Mouse (Mus musculus) adipocyte (in vitro differentiated cells): ENCODE data around the gene Pde11a.
"Not testable (repeated sequence)": the region's sequence is repeated elsewhere in the genome, so short reads cannot be mapped to it uniquely, and the experiment has no call there.

ENCODE experiments used
- DNase-seq: peaks from one replicate; pipeline ENCODE4 v3.0.0-alpha.2; 2016; ENCODE audit warnings: low spot score

Gene Pde11a

DNA sequence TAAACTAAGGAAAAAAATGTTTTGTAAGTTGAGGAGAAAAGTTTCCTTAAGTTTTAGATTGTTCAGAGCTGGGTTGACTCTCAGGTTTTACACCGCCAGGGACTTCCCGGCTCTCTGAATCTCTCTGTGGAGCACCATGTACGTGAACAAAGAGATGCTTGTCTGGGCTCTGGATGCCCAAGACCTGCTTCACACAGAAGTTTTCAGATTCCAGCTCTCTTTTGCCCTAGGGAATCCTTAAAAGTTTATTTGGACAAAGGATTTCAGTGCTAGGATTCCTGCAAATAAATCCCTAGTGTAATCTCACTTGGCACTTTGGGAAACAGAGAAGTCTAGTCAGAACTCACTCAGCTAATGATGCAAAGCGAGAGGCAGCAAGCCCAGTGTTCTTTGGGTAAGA lies 348.9 kb downstream of the Pde11a start:
- DNase-seq, result no peak

DNA sequence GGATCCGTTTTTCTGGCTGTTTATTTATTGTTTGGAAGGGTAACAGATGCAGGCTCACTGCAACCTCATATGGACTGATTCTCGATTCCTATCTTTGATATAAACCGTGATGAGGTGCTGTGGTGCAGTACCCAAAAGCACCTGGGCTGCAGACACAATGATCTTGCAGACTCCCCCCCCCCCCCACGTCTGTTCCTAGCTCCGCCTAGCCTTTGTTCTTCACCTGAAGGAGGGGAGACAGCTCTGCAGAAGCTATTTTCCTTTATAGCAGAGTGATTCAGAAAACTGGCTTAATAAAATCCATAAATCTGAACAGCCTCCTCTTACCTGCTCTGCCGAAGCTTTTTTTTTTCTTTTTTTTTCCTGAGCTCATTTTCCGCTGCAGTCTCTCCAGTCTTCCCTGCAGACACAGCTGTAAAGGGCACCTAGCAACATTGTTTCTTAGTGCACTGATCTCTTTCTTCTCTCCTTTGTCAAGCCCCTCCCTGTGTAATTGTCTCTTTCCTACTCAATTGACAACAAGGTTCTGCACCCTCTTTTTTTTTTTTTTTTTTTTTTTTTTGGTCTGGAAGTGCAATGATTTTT lies 349.7 kb downstream of the Pde11a start:
- DNase-seq, result no peak

DNA sequence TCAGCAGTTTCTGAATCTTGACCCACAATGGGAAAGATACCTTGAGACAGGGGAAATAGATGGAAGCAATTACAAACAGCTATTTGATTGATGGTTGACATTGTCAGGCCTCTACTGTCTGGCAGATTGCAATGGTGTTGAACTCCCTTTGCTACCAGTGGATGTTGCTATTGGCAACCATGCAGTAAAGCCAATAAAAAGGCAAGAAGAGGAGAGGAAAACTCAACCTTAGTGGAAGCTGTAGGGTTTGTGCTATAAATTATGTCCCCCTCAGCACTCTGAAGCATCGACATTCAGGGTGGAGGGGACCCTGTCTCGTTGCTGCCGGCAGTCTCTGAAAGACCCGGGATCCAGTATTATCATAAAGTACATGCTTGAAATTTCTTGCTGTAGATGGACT lies 350.2 kb downstream of the Pde11a start:
- no peak for DNase-seq

DNA sequence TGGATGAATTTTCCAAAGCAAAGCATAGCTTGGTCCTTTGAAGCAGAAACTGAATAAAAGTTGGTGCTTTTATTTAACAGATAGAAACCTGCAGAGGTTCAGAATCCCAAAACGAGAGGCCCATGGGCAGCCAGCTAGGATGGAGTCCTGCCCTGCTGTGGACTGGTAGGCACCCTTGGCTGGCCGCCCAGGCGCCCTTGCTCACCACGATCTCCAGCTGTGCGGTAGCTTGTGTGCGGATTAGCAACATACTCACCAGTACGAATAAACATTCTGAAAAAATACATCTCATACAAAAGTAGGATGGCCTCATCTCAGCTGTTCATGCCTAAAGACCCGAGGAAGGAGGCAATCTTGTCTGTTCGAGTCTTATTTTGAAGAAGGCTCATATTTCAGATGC lies 350.8 kb downstream of the Pde11a start:
- DNase-seq, result no peak

DNA sequence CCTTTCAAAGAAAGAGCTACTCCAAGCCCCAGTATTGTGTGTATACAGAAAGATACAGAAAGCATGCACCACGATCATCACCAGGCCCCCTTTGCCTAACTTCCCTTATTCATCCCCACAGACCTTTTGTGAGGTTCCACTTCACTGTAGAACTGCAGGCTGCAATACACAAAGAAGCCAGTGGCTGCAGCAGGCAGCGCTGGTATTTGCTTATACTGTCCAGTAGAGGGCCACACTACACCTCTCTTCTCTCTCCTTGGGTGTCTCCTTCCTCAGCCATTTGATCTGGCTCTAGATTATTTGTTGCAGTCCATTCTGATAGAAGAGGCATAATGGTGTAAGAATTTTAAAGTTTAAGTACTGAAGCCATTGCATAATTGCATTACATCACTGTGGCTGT lies 353.4 kb downstream of the Pde11a start:
- peak; percentile 73 for DNase-seq

DNA sequence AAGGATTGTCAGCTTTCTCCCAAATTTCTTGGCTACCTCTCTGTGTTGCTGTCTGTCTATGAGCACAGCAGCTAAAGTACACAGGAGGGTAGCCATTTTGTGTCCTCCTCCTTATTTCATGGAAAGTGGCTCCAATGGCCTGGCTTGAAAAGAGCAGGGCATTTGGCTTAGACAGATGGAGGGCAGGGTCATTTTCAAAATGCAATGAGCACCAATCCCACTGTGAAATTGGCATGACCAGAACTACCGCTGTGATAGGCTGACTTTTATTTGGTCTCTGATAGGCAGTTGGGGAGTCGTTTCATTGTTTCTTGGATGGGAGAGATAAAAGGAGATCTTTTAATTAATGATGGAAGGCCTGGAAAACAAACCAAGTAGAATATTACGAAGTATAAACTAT lies 354.7 kb downstream of the Pde11a start:
- no peak for DNase-seq

DNA sequence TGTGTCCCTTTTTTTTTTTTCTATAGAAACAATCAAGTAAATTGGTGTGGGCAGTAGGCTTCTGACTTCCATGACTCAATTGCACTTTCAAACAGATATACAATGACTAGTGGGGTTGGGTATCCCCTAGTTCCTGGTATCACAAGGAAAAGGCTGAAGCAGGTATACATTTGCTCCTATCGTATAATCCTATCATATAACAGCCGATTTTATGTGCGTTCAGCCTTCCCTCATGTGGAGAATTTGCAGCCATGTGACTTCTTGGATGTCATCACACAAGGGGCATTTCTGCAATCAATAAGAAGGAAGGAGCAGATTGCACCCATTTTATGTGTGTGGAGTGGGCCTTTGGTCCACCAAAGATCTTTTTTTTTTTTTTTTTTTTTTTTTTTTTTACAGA lies 355.5 kb downstream of the Pde11a start:
- DNase-seq, result no peak

DNA sequence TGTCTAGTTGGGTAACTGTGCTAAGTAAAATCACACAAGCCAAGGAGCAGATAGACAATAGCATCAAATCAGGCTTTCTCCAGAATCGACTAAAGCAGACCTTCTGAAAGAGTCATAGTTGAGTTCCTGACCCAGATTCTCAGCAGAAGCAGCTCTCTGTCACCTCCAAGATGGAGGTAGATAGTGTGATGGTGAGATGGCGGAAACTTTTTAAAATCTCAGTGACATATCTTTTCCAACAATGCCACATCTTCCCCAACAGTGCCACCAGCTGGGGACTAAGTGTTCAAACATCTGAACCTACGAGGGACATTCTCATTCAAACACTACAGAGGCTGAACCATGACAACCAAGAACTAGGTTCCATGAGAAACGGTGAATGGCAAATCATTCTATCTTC lies 355.9 kb downstream of the Pde11a start:
- no peak for DNase-seq

DNA sequence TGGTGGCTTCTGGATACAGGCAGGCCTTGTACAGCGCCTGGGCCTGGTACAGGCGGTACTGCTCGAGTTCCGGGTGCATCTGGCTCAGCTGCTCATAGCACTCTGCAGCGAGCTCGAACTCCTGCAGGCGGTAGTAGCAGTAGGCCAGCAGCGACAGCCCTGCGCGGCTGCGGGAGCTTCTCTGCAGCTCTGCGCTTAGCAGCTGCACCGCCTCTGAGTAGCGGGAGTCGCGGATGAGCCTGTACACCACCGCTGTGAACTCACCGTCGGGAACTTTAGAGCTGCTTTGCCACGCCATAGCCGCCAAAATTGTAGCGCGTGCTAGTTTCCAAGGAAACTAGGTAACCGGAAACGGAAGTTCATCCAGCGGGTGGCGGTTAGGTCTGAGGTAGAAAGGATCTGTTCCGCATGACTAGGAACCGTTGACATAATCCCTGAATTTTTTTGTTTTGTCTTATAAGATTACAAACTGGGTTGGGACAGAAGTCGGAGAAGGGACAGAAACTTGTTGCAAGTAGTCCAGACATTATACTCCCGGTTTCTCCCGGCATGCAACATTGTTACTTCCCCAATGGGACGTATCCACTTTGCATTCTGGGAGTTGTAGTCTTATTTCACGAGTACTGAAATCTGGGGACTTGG lies 357.0 kb downstream of the Pde11a start, which contains the start of gene Ttc30a1:
Gene Ttc30a1, minus strand, starts transcription at position 528 of the 642 bp plus-strand sequence.
- peak; percentile 85 for DNase-seq

DNA sequence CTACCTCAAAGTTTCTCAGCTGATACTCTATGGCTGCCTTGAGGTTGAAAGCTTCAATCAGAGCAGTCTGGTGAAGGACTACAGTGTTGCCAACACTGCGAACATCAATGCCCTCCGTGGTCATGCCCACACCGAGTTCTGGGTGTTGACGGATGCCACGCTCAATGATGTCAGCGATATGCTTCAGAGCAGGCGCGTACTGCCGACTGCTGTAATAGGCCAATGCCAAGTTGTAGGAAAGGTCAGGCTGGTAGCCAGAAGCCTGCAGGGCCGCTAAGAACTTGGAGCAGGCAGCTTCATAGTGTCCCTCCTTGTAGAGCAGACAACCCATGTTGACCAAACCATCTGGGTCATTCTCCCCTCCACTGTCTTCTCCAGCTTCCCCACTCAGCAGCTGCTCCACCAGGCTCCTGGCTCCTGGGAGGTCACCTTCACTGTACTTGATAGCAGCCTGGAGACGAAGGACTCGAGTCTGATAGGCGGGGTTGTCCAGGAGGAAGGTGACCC lies 357.6 kb downstream of the Pde11a start:
- DNase-seq, result not testable (repeated sequence)

DNA sequence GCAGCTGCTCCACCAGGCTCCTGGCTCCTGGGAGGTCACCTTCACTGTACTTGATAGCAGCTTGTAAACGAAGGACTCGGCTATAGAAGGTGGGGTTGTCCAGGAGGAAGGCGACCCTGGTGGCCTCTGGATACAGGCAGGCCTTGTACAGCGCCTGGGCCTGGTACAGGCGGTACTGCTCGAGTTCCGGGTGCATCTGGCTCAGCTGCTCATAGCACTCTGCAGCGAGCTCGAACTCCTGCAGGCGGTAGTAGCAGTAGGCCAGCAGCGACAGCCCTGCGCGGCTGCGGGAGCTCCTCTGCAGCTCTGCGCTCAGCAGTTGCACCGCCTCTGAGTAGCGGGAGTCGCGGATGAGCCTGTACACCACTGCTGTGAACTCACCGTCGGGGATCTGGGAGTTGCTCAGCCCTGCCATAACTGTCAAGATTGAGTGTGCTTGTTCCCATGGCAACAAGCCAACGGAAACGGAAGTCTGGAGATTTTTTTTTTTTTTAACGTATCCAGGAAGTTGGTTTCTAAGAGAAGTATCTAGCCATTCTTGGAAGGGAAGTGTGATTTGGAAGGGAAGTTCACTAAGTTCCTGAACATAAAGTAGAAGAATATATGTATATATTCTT lies 360.7 kb downstream of the Pde11a start, which contains the start of gene Ttc30a2:
Gene Ttc30a2, minus strand, starts transcription at position 419 of the 617 bp plus-strand sequence.
- not testable (repeated sequence) for DNase-seq

DNA sequence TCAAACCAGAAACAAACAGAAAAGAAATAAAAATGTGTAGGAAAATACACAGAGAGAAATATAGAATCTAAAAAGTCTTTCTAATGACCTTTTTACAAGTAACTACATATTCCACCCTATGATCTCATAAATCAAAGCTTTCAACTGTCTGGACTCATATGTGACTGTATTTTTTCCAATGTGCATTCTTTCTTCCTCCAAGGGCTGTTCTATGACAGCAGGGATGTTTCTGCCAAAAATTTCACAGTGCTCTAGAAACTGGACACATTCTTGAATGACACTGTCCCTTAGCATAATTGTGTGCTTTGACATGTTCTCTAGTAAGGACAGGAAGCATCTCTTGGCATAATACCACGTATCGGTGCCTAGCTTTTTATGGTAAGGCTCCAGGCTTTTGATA lies 362.5 kb downstream of the Pde11a start:
- DNase-seq, result not testable (repeated sequence)

DNA sequence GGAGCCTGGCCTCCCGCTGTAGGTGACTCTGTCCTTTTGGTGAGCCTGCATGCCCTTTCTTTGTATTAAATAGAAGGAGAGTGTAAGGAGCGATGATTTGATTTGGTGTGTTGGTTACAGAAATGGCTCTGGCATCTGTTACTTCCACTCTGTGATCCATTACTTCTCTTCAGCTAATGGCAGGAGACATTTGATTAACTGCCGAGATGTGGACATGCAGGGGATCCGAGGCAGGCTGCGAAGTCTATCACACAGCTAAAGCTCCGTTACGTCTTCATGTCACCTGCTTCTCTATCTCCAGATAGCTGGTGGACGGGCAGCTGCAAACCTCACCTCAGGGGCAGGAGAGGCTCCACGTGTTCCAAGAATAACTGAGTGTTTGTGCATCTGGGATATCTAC lies 364.4 kb downstream of the Pde11a start:
- no peak for DNase-seq

DNA sequence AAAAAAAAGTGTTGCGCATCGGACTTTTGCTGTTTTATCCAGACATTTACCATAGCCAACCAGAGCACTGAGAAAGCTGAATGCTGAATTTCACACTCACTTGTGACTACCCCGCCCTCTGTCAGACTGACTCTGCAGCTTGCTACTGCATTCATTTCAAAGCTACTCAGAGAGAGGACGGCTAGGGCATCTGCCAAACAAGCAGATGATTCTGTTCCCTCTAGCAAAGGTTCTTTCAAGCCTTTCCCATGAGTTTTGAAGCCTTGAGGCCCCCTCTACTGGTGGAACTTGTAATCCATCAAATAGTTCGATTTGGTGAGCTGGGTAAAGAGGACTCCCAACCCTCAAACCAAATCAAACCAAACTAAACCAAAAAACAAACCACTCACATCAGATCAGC lies 373.6 kb downstream of the Pde11a start:
- DNase-seq, result peak; percentile 85

DNA sequence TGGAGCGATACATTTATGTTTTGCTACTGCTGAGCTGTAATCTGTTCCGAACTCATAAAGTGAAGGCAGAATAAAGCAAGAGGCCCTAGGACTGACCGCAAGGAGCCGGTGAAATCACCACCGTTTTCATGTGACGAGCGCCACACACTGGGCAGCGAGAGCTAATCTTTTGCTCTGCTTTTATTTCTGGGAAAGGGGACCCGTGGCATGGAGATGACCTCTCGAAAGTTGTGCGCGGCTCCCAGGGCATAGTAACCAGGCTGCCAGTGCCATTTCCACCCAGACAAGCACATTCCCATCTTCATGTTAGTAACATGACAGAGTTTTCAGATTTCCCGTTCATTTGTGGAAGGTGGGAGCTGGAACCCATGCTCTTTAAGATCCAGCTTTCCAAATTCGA lies 374.1 kb downstream of the Pde11a start:
- DNase-seq, result peak; percentile 60

DNA sequence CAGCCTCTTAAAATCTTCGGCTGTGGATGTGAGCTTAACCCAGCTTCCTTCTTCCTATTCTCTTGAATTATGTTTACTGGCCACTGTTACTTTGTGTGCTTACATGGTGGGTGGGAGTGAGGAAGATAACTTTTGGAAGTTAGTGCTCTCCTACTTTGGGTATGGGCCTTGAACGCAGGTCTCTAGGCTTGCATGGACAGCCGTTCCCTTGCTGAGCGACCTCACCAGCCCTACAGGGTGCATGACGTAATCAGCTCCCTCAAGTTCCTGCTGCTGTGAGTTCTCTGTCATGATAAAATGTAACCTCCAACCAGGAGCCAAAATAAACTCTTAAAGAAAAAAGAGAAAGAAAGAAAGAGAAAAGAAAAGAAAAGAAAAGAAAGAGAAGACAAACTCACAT lies 374.5 kb downstream of the Pde11a start:
- peak; percentile 23 for DNase-seq

DNA sequence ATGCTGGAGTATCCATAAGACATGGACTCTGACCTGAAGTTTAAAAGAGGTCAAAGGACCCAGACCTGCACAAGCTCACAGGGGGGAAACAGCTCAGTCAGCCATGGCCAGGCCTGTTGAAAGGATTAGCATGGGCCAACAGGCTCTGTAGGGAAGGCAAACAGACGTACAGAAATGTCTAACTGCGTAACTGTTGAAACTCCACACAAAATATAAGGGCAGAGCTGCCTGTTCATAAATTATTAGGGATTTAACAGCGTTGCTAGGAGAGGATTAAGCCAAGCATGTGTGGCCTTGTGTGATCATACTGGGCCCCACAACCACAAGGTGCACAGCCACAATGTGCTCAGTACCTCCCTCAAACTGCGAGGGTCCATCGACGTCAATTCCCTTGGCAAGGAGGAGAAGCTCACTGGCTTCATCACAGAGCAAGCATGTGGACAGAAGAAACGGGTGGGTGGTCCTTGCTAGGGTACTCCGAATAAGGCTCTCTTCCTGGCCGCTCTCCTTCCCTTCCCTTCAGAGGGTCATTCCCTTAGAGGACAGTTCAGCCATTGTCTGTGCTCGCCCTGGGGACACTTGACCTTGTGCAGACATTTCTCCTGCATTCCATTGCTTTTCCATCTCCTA lies 375.2 kb downstream of the Pde11a start:
- DNase-seq, result no peak

DNA sequence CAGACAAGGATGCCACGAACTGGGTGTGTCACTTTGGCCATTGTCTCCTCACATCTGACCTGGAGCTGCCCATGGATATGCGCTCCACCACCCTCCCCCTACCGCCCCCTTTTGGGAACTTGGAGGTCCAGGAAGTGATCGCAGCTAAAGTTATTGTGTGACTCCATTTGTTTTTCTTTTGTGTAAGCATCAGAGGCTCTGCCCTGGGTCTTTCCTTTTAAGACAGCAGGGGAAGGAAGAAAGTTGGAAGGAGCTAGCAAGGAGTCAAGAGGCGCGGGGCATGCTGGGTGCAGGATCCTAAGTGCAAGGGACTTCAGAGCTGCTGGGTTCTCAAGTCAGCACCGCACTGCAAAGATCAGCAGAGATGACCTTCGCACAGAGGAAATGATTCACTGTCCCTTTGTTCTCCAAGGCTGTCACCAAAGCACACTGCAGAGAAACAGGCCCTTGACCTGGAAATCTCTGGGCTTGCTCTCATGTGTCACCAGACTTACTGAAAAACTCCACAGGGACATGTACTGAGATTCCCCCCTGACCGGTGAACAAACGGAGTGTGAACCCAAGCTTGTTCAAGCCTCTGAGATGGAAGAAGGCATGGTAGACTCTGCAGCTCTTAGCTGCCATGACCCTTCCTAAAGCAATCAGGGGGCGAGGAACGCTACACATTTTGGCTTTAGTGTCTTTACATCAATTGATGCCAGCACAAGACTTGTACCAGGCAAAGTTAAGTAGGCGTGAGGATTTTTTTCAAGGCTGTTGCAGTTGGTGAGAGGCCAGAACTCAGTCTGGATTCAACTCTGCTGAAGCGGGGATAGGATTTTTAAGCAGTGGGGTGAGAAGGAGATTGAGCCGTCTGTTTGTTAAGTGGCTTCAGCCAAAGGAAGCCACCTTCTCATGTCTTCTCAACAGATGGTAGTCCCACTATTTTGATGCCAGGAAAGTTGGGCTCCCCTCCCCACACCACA lies 377.9 kb downstream of the Pde11a start:
- peak; percentile 24 for DNase-seq

DNA sequence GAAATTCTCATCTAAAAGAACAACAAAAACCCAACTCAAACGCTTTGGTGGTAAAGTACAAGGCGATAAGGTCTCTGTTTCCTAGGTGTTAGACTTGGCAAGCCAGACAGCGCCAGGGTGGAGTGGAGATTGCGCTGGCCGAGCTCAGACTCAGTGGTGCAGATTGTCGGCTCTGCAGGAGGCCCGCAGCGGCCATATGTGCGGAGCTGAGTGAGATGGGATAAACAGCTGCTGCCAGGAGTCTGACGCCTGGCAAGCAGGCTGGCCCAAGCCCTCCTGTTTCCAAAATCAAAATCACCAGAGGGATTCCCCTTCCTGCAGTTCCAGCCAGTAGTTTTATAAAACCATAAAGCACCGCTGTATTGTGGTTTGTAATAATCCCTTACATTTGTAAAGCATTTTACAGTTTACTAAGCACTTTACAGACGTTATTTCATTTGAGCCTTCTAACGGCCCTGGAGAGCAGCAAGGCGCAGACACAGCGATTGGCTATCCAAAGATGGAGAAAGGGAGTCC lies 378.7 kb downstream of the Pde11a start:
- no peak for DNase-seq

DNA sequence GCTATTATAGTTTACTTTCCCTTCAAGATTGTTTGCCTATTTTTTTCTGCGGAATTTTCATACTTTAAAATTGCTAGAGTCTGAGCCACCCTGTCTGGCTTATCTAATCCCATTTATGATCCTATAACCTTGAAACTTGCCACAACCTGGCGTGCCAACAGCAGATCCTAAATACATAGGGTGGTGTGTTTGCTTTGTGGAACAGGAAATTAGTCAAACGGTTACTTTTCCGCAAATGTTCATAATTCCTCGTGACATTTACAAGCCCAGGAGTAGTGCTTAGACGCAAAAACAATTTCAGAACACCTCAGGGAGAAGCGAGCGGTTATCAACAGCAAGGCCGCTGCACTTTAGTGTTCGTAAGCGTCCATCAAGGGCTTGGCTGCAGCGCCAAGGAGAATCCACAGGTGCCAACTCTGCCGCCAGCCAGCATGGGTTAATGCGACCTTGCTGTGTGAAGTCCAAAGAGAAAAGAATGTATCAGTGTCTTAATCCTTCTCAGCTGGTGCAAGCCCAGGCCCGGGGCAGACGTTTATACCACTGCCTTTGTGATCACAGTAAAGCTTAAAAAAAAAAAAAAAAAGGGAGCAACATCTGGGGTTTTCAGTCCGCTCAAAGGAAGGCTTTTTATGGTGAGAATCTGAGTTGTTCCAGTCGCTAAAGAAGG lies 379.3 kb downstream of the Pde11a start:
- no peak for DNase-seq

DNA sequence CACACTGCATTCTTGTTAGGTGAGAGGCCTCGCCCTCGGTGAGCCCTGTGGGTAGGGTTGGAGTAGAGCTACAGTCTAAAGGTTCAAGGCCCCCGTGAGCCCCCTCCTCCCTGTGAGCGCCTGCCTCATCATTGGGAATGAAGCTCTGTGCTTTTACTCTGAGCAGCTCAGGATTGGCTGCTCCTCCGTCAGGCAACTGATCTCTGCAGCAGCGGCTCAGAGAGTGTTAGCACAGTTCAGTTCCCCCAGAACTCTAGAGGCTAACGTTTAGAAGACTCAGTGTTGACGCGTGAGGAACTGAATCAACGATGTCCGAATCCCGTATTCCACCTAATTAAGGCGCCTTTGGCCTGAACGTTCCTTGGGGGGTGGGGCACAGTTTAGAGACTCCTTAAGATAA lies 382.9 kb downstream of the Pde11a start:
- DNase-seq, result no peak
